Mouse (Mus musculus) regulatory T cell (primary cell): ENCODE results near the gene Mgat3.

Source experiments
- in situ Hi-C: fragments of 300-600 bp; cut with MboI, MseI; formaldehyde crosslinking; loops from one replicate; pipeline ENCODE4 v1.15.1; 2025; ENCODE audit warnings: high pct_unique_total_duplicates

Mgat3 gene

DNA sequence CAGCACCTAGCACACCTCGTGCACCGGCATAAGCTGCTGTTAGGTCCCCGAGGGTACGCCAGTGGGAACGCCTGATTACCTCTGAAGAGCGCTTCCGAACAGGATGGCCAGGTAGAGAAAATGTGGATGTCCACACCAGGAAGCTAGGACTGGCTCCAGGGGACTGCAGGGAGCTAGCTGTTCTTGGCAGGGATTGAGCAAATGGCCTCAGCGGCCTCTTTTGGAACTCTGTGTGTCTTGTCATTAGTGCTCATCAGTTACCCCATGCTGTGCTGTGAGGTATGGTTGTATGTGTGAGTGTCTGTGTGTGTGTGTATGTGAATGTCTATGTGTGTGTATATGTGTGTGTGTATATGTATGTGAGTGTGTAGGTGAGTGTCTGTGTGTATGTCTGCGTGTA, 1.8 kb downstream of the Mgat3 start:
- in situ Hi-C loops, result no loop called here

DNA sequence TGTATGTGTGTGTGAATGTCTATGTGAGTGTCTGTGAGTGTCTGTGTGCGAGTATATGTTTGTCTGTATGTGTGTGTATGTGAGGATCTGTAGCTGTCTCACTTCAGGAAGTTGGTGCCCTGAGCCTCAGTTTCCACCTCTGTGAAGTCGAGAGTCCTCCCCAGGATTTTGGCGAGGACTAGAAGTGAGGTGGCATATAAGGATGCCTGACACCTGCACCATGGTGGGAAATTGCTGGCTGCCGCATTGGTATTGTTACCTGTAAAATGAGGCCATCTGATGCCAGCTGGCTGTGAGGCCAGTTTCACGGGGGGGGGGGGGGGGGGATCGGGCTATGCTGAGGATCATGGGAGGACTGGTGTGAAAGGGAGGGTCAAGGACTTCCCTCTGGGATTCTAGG, 2.2 kb downstream of the Mgat3 start:
- in situ Hi-C loops, result no loop called here

DNA sequence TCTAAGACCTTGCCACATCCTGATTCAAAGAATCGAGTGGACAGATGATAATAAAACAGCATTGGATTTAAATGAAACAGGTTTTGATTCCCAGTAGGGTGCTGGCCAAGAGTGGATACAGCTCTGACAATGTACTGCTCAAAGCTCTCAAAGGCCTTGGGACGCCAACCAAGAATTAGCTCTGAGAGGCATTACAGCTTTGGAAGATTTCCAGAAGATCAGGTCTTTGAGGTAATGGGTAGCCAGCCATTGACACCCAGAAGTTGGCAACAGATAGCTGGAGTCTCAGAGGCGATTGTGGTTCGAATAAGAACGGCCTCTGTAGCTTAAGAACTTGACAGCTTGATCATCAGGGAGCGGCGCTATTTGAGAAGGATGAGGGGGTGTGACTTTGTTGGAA, 8.0 kb downstream of the Mgat3 start:
- in situ Hi-C loops, result no loop called here

DNA sequence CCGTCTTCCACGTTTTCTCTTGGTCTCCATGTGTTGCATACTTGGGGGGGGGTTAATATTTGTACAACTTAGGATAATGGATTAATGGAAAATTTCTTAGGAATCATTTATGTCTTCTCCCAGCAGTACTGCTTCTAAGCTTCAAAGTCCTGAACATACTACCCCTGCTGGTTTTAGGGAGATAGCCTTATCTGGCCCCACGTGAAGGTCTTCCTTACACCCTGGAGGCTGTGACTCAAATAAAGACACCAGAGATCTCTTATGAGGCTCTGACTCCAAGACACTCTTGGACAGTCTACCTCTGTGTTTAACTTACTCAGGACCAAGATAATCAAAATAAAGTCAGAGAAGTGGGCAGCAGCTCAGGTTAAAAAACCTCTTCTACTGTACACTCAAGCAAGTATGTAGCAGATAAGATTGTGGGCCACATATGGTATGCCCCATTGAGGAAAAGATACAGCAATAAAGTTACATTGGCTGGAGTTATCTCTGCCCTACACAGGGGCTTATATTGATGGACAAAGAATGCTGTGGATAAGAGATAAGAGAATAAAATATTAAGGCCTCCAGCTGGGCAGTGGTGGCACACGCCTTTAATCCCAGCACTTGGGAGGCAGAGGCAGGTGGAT, 8.7 kb downstream of the Mgat3 start:
- in situ Hi-C loops, result no loop called here

DNA sequence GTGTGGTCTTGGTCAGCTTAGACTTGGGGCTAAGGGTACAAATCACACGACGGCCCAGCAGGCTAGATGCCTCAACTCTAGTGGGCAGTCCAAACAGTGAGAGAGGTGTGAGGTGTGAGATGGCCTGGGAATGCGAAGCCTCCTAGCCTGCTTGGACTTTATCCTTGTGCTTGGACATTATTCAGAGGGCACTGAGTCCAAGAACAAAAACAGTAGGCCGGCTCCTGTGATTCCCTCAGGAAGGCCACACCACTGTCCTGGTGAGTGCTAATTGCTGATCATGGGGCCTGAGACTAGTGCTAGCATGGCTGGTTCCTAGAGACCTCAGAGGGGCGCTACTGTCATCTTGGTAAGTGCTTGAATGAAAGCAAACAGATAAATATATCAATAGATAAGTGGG, 15.4 kb downstream of the Mgat3 start:
- in situ Hi-C loops, result no loop called here

DNA sequence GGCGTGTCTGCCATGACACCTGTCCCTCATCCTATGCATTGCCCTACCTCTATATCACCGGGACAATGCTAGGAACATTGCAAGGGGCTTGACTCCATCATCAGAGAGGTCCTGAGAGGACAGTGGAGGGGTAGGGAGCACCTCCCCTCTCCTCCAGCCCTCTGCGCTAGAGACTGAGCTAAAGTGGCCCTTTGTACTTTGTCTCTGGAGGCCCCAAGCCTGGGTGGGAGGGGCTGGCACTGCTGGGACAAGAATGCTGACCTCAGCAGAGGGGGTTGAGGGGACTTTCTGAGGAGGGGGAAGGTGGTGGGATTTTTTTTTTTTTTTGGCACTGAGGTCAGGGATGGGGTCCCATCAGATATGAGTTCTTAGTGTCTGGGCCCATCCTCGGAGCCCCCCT, 16.6 kb downstream of the Mgat3 start:
- in situ Hi-C loops, result no loop called here

DNA sequence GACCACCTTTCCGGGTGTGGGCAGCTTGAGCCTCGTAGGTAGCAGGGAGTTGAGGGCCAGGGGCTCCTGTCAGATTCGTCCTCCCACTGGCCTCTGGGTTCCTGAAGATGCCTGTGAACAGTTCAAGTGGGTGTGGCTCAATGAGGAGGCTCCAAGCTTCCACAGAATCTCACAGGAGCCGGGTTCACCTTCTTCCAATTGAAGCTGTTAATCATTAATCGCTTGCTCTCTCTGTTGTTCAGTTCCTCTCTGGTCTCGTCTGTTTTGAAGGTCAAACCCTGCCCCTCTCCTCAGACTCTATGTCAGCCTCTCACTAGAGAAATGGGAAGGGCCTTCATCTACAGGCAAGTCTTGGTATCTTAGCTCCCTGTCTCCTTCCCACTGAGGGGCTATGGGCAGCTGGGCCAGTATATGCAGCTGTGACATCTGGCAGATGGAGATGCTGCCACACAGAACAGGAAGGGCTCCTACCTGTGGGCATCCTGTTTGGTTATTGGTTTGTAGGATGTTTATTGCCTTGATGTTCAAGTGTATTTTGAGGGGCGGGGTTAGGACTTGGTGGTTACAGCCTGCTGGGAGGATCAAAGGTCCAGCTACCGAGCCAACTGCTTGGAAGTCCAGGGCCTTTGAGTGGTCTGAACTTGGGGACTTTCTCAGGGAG, 18.2 kb downstream of the Mgat3 start:
- in situ Hi-C loops, result no loop called here

DNA sequence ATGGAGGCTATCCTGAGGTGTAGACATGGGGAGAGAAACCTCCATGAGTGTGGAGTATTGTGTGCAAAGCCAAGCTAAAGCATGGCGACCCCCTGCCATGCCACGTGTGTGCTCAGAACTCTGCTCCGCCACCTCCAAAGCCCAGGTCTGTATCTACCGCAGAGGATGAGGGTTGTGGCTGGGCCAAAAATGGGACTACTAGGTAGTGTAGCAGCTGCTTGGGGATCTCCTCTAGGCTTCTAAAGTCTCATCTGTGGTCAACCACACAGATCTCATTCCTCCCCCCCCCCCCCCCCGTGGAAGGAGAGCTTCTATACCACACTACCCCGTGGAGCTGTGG, 18.7 kb downstream of the Mgat3 start:
- in situ Hi-C loops, result no loop called here

DNA sequence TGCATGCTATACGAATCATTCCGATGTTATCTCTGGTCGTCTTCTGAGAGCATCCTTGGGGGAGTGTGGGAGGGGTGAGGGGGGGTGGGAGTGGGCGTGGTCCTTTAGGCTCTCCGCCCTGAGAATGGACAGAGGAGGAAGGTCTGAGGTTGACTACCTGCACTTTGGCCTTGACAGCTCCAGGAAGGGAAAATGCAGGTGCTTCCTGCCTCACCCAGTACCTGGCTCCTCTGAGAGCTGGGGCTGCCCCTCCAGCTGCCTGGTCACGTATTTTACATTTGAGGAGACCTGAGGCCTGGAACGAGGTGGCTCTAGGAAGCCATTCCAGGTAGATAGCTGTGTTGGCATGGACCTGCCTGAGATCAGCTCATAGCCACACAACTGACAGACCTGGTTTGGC, 19.3 kb downstream of the Mgat3 start:
- in situ Hi-C loops, result no loop called here

DNA sequence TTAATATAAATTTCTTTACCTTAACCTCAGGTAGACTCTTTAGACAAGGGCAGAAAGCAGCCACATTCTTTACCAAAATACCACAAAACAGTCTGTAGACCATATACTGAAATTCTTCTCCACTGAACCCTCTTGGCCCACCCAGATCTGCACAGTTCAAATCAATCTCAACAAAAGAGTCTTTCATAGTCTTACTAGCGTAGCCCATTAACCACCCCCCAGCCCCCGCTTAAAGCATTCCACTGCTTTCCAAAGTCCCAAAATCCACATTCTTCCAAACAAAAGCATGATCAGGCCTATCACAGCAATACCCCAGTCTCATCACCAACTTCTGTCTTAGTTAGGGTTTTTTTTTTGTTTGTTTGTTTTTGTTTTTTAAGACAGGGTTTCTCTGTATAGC, 26.0 kb downstream of the Mgat3 start:
- in situ Hi-C loops, result no loop called here

DNA sequence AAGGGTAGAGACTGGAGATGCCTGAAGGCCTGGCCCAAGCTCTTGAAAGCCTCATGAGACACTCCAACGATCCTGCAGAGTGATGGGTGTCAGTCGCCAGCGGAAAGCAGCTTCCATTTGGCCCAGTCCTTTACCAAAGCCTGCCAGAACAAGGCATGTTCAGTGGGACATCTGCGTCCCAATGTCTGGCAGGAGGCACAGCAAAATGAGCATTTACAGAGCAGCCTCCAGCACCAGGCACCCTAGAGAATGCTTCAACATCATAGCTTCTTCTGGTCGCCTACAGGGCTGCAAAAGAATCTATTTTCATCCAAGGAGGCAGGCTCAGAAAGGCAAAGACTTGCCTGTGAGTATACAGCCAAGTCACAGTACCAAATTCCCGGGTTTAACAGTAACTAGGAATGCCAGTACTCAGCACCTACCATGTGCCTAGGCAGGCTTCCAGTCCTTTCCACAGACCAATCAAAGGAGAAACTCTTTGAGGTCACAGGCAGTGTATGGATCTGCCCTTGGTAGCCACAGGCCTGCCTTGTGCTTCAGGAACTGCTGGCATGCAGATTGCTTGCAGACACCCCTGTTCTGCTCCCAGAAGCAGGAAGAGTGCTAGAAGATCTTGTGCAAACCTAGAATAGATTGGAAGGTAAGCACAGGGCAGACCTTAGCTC, 28.7 kb downstream of the Mgat3 start:
- in situ Hi-C loops, result no loop called here

DNA sequence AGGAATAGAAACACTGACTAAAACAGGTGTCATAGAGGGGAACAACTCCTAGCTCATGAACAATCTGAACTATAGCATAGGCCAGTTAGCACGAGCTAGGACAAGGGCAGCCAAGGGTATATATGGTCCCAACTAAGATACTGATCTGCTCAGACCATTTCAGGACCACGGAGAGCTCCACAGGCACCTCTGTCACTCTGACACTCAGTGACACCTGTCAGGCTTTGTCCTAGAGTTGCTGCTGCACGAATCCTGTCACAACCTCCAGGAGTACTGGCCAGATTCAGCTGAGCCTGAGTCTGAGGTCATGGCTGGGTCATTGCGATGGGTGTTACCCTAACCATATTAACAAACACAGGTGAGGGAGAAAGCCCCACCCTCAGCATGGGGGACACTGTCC, 29.9 kb downstream of the Mgat3 start:
- in situ Hi-C loops, result no loop called here

DNA sequence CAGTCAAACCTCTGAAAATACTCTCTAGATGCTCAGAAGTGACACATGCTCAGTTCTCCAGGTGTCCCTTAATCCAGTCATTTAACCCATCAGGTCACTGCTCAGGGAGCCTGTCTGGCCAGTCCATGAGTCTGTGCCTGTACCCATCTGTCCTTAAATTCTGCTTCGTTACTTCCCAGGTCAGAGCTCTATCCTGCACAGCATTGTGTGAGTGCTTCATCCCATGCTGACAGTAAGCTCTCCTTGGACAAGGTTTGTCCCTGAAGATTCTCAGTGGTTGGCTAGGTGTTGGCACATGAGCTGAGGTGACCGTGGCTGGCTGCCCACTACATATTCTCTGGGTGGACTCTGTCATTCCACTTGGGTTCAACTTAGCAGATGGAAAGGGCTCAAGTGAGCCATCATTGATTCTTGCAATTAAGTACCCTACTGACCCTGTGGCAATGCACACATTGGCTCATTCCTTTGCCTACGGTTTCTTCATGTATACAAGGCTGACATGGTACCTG, 32.6 kb downstream of the Mgat3 start:
- in situ Hi-C loops, result no loop called here

DNA sequence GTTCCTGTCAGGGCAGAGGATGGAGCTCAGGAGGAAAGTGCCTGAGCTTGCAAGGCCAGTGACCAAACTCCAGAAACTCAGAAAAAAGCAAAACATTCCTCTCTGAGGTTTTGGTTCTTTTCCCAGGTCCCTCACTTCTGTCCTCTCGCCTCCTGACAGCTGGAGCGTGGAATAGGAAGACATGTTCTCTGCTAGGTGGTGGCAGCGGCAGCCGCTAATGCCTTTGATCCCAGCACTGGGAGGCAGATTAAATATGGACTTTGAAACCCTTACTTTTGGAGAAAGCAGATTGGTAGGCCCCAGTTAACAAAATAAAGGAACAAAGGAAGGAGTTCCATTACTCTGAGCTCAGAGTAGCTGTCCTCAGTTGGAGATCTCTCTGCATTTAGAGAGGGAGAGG, 34.9 kb downstream of the Mgat3 start:
- in situ Hi-C loops, result no loop called here

DNA sequence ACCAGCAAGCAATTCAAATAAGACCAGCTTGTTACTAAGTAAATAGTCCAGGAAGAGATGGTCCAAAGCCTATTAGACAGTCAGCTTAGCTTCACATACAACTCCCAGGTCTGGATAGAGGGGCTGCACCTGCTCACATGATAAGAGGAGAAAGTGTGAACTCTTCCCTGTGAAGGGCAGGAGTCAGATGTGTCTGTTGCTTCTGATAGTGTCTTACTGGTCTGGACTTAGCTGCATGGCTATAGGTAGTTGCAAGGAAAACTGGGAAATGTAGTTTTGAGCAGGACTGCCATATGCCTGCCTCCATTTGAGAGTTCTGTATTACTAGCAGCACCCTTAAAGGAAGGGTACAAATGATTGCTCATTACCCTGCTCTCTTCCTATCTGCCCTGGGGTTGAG, 40.2 kb downstream of the Mgat3 start:
- in situ Hi-C loops, result no loop called here

DNA sequence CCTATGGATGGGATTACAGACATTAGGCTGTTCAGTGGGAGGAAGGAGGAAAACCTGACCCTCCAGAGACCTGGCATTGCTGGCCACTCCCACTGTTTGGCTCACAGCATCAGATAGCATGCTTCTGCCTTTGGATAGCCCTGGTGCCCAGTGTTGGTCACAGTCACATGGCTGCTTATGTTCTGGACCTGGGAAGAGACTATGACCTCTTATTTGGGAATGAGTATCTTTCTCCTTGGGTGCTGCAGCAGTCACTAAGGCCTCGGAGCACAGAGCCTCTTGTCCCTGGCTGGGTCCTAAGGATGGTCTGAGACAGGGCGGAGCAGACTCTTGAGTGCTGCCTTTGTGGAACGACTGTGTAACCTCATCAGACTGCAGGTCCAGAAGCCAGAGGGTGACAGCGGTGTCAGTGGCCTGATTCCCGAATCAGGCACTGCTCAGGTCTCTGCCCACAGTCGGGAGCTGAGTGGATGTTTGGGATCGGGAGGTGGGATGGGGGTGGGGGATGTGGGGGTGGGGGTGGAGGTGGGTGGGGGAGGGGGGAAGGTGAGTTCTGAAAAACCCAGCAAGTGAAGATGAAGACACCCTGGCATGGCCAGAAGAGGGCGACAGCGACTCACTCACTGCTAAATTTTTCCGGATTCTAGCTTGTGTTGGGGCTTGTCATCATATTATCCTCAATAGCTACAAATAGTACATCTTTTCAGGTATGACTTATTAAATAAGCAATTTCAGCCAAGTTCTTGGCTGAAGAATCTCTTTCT, 42.4 kb downstream of the Mgat3 start:
- in situ Hi-C loops, result no loop called here

DNA sequence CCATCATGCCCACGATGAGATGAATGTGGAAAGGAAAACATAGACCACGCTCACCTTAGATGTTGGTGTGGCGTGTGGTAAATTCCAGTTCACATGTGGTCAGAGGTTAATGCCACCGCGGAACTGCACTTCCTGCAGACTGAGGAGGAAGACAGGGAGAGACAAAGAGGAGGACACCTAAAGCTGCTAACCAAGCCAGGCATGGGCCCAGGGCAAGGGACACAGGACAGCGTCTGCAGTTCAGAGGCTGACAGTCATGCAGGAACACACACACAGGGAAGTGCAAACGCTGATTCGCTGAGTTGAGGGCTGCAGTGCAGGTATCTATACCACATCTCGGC, 42.9 kb downstream of the Mgat3 start:
- in situ Hi-C loops, result no loop called here

DNA sequence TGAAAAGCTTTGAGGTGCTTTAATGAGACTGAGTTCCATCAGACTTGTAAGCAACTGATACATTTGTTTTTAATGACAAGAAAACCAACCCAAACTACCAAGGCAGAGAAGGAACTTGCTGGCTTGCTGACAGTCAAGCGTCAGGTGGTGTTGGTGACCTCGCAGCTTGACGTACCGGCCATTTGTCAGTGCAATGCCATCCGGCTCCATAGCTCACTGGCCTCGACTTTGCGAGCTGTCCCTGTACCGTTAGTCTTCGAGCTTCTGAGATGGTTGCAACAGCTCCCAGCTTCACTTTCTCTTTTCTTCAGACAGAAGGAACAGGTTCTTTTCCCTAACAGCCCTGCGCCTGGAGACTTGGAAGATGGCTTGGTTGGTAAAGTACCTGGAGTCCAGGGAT, 44.0 kb downstream of the Mgat3 start:
- in situ Hi-C loops, result no loop called here

DNA sequence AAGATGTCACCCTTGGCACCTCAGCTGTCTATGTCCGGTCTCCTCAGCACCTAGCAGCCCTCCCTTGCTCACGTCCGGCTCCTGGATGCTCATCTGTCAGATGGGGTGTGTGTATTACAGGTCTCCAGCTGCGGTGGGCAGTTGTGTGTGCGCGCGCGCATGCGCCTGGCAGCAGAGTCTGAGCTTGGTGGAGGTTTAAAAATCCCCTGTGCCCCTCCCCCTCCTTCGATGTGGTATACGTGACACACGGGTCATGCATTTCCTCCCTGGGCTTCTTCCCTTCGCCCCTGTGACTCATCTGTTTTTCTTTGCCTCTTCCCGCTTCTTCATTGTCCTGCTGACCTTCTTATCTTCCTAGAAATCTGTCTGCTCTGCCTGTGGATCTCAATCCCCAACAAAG, 45.7 kb downstream of the Mgat3 start:
- in situ Hi-C loops, result no loop called here

DNA sequence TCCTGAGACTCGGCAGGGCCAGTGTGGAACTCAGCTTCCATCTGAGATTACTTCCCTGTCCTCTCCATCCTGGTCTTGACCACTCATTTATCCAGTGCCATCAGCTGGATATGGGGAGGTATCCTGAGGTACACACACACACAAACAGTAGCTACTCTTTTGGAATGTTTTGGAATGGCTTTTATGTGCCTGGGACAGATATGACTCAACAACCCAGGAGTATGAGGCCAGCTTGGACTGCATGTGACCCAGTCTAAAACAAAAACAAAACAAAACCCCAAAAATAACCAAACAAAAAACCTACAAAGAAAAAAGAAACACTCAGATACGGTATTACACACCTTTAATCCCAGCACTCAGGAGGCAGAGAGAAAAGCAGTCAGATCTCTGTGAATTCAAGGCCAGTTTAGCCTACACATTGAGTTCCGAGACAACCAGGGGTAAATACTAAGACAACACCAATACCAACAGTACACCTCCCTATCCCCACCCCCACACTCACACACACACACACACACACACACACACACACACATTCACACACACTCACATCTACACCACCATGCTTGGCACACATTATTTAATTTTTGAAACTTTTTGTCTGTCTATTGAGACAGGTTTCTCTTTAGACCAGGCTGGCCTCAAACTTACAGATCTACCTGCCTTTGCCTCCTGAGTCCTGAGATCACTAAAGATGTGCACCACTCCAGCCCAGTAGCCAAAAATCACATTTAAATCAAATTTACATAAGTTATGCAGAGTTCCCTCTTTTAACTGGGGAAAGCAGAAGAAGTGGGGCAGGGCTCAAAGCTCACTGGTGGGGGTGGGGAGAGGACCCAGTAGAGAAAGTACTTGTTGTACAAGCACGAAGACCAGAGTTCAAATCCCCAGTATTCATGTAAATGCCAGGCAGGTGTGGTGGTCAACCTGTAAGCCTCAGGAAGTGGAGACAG, 46.5 kb downstream of the Mgat3 start:
- in situ Hi-C loops, result loop anchor here (5.0 kb wide), 1 partner anchor 103 kb away; no protein-coding TSS in a partner anchor

DNA sequence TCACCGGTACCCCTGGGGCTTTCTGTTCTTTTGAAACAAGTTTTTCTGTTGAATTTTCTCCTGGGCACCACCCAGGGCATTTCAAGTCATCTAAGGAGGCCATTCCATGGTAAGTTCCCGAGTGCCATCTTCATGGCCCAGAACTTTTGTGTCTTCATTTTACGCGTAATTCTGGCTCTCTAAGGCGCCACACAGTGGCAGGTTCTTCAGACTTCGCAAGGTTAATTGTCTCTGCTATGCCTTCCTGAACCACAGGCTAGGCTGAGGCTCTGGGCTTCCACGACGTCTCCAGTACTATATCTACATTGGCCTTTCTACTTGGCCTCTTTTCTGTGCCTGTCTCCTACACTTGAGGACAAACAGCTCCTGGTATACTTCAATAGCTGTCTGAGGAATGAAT, 47.5 kb downstream of the Mgat3 start:
- in situ Hi-C loops, result loop anchor here (5.0 kb wide), 1 partner anchor 104 kb away; no protein-coding TSS in a partner anchor
